26 mouse cellular contexts compared by ENCODE assay signal in genomic region chr14:20790996-20791395, GRCm38 (mm10). TPM values are rescaled to one million over a fixed set of nuclear protein-coding genes. Genes with fewer than 3 reads are reported as not detected.
DNase-seq lines count a peak whose midpoint lies in the region; ATAC-seq and TF ChIP-seq lines count a peak whose summit lies in the region.
"Had no signal": no experiment of that assay in that cellular context is flagged by ENCODE, and none has a peak within 500 bp of the region (broad histone marks: within the 10 kb centered on the region; RNA-seq: fewer than 3 reads in every experiment).

No protein-coding gene starts in this region.

- H3K79me2 ChIP-seq in myocyte (ENCODE audit: control insufficient read depth, insufficient read depth) = peaks cover 70% of the 10 kb centered on the region

- H3K4me3 ChIP-seq in embryonic facial prominence, embryonic 13.5 days = no peak overlapping the region
- no peak overlapping the region for H3K4me3 ChIP-seq in embryonic facial prominence, embryonic 10.5 days
- no peak overlapping the region for H3K4me3 ChIP-seq in hindbrain, postnatal 0 days (ENCODE audit: low read length)
- H3K4me3 ChIP-seq in hindbrain, embryonic 10.5 days = no peak overlapping the region
- H3K4me3 ChIP-seq in midbrain, embryonic 14.5 days (replicated peaks; ENCODE audit: low read depth, low read length) = no peak overlapping the region
- H3K4me3 ChIP-seq in midbrain, embryonic 11.5 days (ENCODE audit: low read depth, low read length) = no peak overlapping the region
- H3K4me3 ChIP-seq in myocyte = peak overlapping the region; percentile 41
- H3K4me3 ChIP-seq: embryonic facial prominence, embryonic 15.5 days; heart, adult 2 months; liver, embryonic 13.5 days; midbrain, embryonic 12.5 days had no signal

- no peaks in the 10 kb centered on the region for H3K9me3 ChIP-seq in embryonic facial prominence, embryonic 13.5 days
- H3K9me3 ChIP-seq in embryonic facial prominence, embryonic 10.5 days = no peaks in the 10 kb centered on the region
- no peaks in the 10 kb centered on the region for H3K9me3 ChIP-seq in hindbrain, postnatal 0 days (ENCODE audit: low read length)
- no peaks in the 10 kb centered on the region for H3K9me3 ChIP-seq in hindbrain, embryonic 10.5 days
- H3K9me3 ChIP-seq in midbrain, embryonic 14.5 days (ENCODE audit: control insufficient read depth, low read length) = no peaks in the 10 kb centered on the region
- no peaks in the 10 kb centered on the region for H3K9me3 ChIP-seq in midbrain, embryonic 11.5 days (ENCODE audit: control insufficient read depth, low read length)
- H3K9me3 ChIP-seq: embryonic facial prominence, embryonic 15.5 days; liver, embryonic 13.5 days; midbrain, embryonic 12.5 days had no signal

- 0 out of 2 replicates have a peak overlapping the region, but pooled peaks have one; percentile 36 for H3K9ac ChIP-seq in embryonic facial prominence, embryonic 13.5 days
- H3K9ac ChIP-seq in hindbrain, postnatal 0 days (replicated peaks; ENCODE audit: low read length) = no peak overlapping the region
- H3K9ac ChIP-seq in midbrain, embryonic 14.5 days (replicated peaks; ENCODE audit: low read length) = 0 out of 2 replicates have a peak overlapping the region, but pooled peaks have one; percentile 3
- no peak overlapping the region for H3K9ac ChIP-seq in midbrain, embryonic 11.5 days (ENCODE audit: low read length)
- H3K9ac ChIP-seq: embryonic facial prominence, embryonic 15.5 days; liver, embryonic 13.5 days had no signal

- DNase-seq in embryonic facial prominence, embryonic 10.5 days (ENCODE audit: low spot score) = no peak
- DNase-seq in hindbrain, postnatal 0 days (ENCODE audit: low spot score) = no peak
- no peak for DNase-seq in hindbrain, embryonic 10.5 days (ENCODE audit: low spot score)
- DNase-seq in midbrain, embryonic 14.5 days = no peak
- DNase-seq in midbrain, embryonic 11.5 days (ENCODE audit: low spot score, missing footprints) = no peak
- DNase-seq: adrenal gland, adult 8-10 months; cerebellum, adult 18-20 months; cerebellum, postnatal 14 days; embryo, embryonic 11 days; gastrocnemius, postnatal 14 days; heart, adult 2 months; heart, postnatal 4 days; kidney, adult 18-20 months; kidney, postnatal 10 days; liver, embryonic 13.5 days; lung, adult 2 months; lung, postnatal 14 days; thymus, adult 18-20 months; thymus, postnatal 36 days had no signal

- H3K36me3 ChIP-seq in embryonic facial prominence, embryonic 13.5 days = peaks cover 56% of the 10 kb centered on the region
- peaks cover 64% of the 10 kb centered on the region for H3K36me3 ChIP-seq in embryonic facial prominence, embryonic 10.5 days (replicated peaks)
- peaks cover 26% of the 10 kb centered on the region; the same call in 1 of the 2 replicates for H3K36me3 ChIP-seq in hindbrain, postnatal 0 days (ENCODE audit: insufficient read depth, low read length)
- H3K36me3 ChIP-seq in hindbrain, embryonic 10.5 days = peaks cover 65% of the 10 kb centered on the region
- H3K36me3 ChIP-seq in midbrain, embryonic 14.5 days (ENCODE audit: control insufficient read depth, insufficient read depth, low read length) = peaks cover 52% of the 10 kb centered on the region
- peaks cover 7% of the 10 kb centered on the region; the same call in 1 of the 2 replicates for H3K36me3 ChIP-seq in midbrain, embryonic 11.5 days (ENCODE audit: control insufficient read depth, insufficient read depth, low read length)
- H3K36me3 ChIP-seq in myocyte (ENCODE audit: control insufficient read depth, insufficient read depth) = peaks cover 25% of the 10 kb centered on the region

- H3ac ChIP-seq in myocyte (ENCODE audit: control insufficient read depth, insufficient read length) = no peak overlapping the region

- ATAC-seq in embryonic facial prominence, embryonic 13.5 days (ENCODE audit: insufficient number of reproducible peaks, insufficient read depth, low FRiP score, low TSS enrichment, low read depth) = no peak
- no peak for ATAC-seq in hindbrain, postnatal 0 days
- ATAC-seq in midbrain, embryonic 14.5 days (ENCODE audit: low FRiP score, low TSS enrichment) = no peak
- ATAC-seq in midbrain, embryonic 11.5 days (ENCODE audit: low FRiP score) = no peak
- ATAC-seq: activated CD4-positive, CD25-positive, alpha-beta regulatory T cell, adult 4 months; forebrain, embryonic 14.5 days; inflammation-experienced regulatory T-cells, adult 6 months had no signal

- TF ChIP-seq POLR2A in myocyte (IDR thresholded peaks at IDR 0.05; ENCODE audit: insufficient read length, low read depth) = no peak

- H3K4me2 ChIP-seq in embryonic facial prominence, embryonic 13.5 days = no peak overlapping the region
- 0 out of 2 replicates have a peak overlapping the region, but pooled peaks have one; percentile 70 for H3K4me2 ChIP-seq in hindbrain, postnatal 0 days (ENCODE audit: low read depth, low read length)
- no peak overlapping the region for H3K4me2 ChIP-seq in midbrain, embryonic 14.5 days (ENCODE audit: low read length)
- no peak overlapping the region for H3K4me2 ChIP-seq in midbrain, embryonic 11.5 days
- H3K4me2 ChIP-seq in myocyte (ENCODE audit: low read depth) = peak overlapping the region; percentile 85
- H3K4me2 ChIP-seq: embryonic facial prominence, embryonic 15.5 days; liver, embryonic 13.5 days; midbrain, embryonic 12.5 days had no signal

- WGBS in embryonic facial prominence, embryonic 13.5 days = 95% methylated on average over 6 of the region's 6 CpGs
- WGBS in embryonic facial prominence, embryonic 10.5 days = 97% methylated on average over 6 of the region's 6 CpGs
- WGBS in hindbrain, postnatal 0 days = 88% methylated on average over 6 of the region's 6 CpGs
- WGBS in hindbrain, embryonic 10.5 days = 94% methylated on average over 6 of the region's 6 CpGs
- 97% methylated on average over 6 of the region's 6 CpGs for WGBS in midbrain, embryonic 14.5 days
- 92% methylated on average over 6 of the region's 6 CpGs for WGBS in midbrain, embryonic 11.5 days

- no peaks in the 10 kb centered on the region for H3K27me3 ChIP-seq in embryonic facial prominence, embryonic 13.5 days
- no peaks in the 10 kb centered on the region for H3K27me3 ChIP-seq in embryonic facial prominence, embryonic 10.5 days (replicated peaks; ENCODE audit: low read depth, poor library complexity, severe bottlenecking)
- H3K27me3 ChIP-seq in hindbrain, postnatal 0 days (ENCODE audit: insufficient read depth, low read length) = no peaks in the 10 kb centered on the region
- H3K27me3 ChIP-seq in hindbrain, embryonic 10.5 days (ENCODE audit: insufficient read depth, poor library complexity, severe bottlenecking) = peaks cover 2% of the 10 kb centered on the region; the same call in 1 of the 2 replicates
- H3K27me3 ChIP-seq in midbrain, embryonic 14.5 days (ENCODE audit: control insufficient read depth, insufficient read depth, low read length) = no peaks in the 10 kb centered on the region
- no peaks in the 10 kb centered on the region for H3K27me3 ChIP-seq in midbrain, embryonic 11.5 days (ENCODE audit: control insufficient read depth, insufficient read depth, low read length)
- no peaks in the 10 kb centered on the region for H3K27me3 ChIP-seq in myocyte (ENCODE audit: control insufficient read depth, insufficient read depth, insufficient read length)
- H3K27me3 ChIP-seq: embryonic facial prominence, embryonic 15.5 days; liver, embryonic 13.5 days had no signal

- H3K27ac ChIP-seq in embryonic facial prominence, embryonic 13.5 days = no peak overlapping the region
- H3K27ac ChIP-seq in embryonic facial prominence, embryonic 10.5 days (replicated peaks) = no peak overlapping the region
- no peak overlapping the region for H3K27ac ChIP-seq in hindbrain, postnatal 0 days
- H3K27ac ChIP-seq in hindbrain, embryonic 10.5 days = no peak overlapping the region; the same call in 1 of the 2 replicates
- no peak overlapping the region for H3K27ac ChIP-seq in midbrain, embryonic 14.5 days (replicated peaks; ENCODE audit: low read depth, low read length)
- no peak overlapping the region for H3K27ac ChIP-seq in midbrain, embryonic 11.5 days (ENCODE audit: low read depth, low read length)
- H3K27ac ChIP-seq: embryonic facial prominence, embryonic 15.5 days; heart, adult 2 months; liver, embryonic 13.5 days; midbrain, embryonic 12.5 days had no signal

- peaks cover 52% of the 10 kb centered on the region for H3K4me1 ChIP-seq in embryonic facial prominence, embryonic 13.5 days
- H3K4me1 ChIP-seq in embryonic facial prominence, embryonic 10.5 days = peaks cover 64% of the 10 kb centered on the region
- H3K4me1 ChIP-seq in hindbrain, postnatal 0 days (ENCODE audit: insufficient read depth, low read length) = peaks cover 14% of the 10 kb centered on the region
- peaks cover 73% of the 10 kb centered on the region for H3K4me1 ChIP-seq in hindbrain, embryonic 10.5 days (replicated peaks)
- peaks cover 23% of the 10 kb centered on the region for H3K4me1 ChIP-seq in midbrain, embryonic 14.5 days (ENCODE audit: control insufficient read depth, insufficient read depth, low read length)
- peaks cover 12% of the 10 kb centered on the region for H3K4me1 ChIP-seq in midbrain, embryonic 11.5 days (ENCODE audit: control insufficient read depth, insufficient read depth, low read length)

- no peak for TF ChIP-seq CTCF in hindbrain, postnatal 0 days (IDR thresholded peaks at IDR 0.05; ENCODE audit: low read depth)

RNA-seq across cellular contexts. Expression of gene Camk2g, which starts 2.9 kb away (rescaled TPM):
- polyA plus RNA-seq in embryonic facial prominence, embryonic 13.5 days (2015; fragmentation: Nextera tagmentation; extraction: Ambion mirVana) = 62.6 and 75.3 TPM in 2 replicates
- polyA plus RNA-seq in embryonic facial prominence, embryonic 10.5 days (2016; fragmentation: Nextera tagmentation; extraction: Ambion mirVana) = 43.9 and 50.6 TPM in 2 replicates
- 204 and 248 TPM in 2 replicates for total RNA-seq in hindbrain, postnatal 0 days (2014; rRNA removed)
- polyA plus RNA-seq in hindbrain, postnatal 0 days (2015; fragmentation: Nextera tagmentation; extraction: Ambion mirVana) = 291 and 299 TPM in 2 replicates
- 38.2 and 48.8 TPM in 2 replicates for polyA plus RNA-seq in hindbrain, embryonic 10.5 days (2016; fragmentation: Nextera tagmentation; extraction: Ambion mirVana)
- 122 and 129 TPM in 2 replicates for polyA plus RNA-seq in midbrain, embryonic 14.5 days (2014; fragmentation: Nextera tagmentation; extraction: Ambion mirVana)
- 35.9 and 39.5 TPM in 2 replicates for polyA plus RNA-seq in midbrain, embryonic 11.5 days (2014; fragmentation: Nextera tagmentation; extraction: Ambion mirVana)
- 57.2 TPM for polyA plus RNA-seq in myocyte (2012; fragmentation: generic; extraction: Trizol)

RNA-seq across cellular contexts. Expression of gene Plau, which starts 45.5 kb away (rescaled TPM):
- 2.3 and 2.4 TPM in 2 replicates for polyA plus RNA-seq in embryonic facial prominence, embryonic 13.5 days (2015; fragmentation: Nextera tagmentation; extraction: Ambion mirVana)
- polyA plus RNA-seq in embryonic facial prominence, embryonic 10.5 days (2016; fragmentation: Nextera tagmentation; extraction: Ambion mirVana) = 0.67 and 1.0 TPM in 2 replicates
- 1.2 and 1.4 TPM in 2 replicates for total RNA-seq in hindbrain, postnatal 0 days (2014; rRNA removed)
- 0.26 and 0.39 TPM in 2 replicates for polyA plus RNA-seq in hindbrain, postnatal 0 days (2015; fragmentation: Nextera tagmentation; extraction: Ambion mirVana)
- 0.47 and 0.52 TPM in 2 replicates for polyA plus RNA-seq in hindbrain, embryonic 10.5 days (2016; fragmentation: Nextera tagmentation; extraction: Ambion mirVana)
- polyA plus RNA-seq in midbrain, embryonic 14.5 days (2014; fragmentation: Nextera tagmentation; extraction: Ambion mirVana) = 0.15 and 0.62 TPM in 2 replicates
- 0.22 and 0.40 TPM in 2 replicates for polyA plus RNA-seq in midbrain, embryonic 11.5 days (2014; fragmentation: Nextera tagmentation; extraction: Ambion mirVana)
- polyA plus RNA-seq in myocyte (2012; fragmentation: generic; extraction: Trizol) = 40.1 TPM
- polyA plus RNA-seq: activated CD4-positive, CD25-positive, alpha-beta regulatory T cell, adult 4 months had no signal

RNA-seq across cellular contexts. Expression of gene Ndst2, which starts 56.6 kb away (rescaled TPM):
- 27.5 and 28.5 TPM in 2 replicates for polyA plus RNA-seq in embryonic facial prominence, embryonic 13.5 days (2015; fragmentation: Nextera tagmentation; extraction: Ambion mirVana)
- polyA plus RNA-seq in embryonic facial prominence, embryonic 10.5 days (2016; fragmentation: Nextera tagmentation; extraction: Ambion mirVana) = 24.4 and 25.6 TPM in 2 replicates
- total RNA-seq in hindbrain, postnatal 0 days (2014; rRNA removed) = 19.8 and 23.2 TPM in 2 replicates
- 12.4 and 16.7 TPM in 2 replicates for polyA plus RNA-seq in hindbrain, postnatal 0 days (2015; fragmentation: Nextera tagmentation; extraction: Ambion mirVana)
- polyA plus RNA-seq in hindbrain, embryonic 10.5 days (2016; fragmentation: Nextera tagmentation; extraction: Ambion mirVana) = 23.3 and 28.3 TPM in 2 replicates
- polyA plus RNA-seq in midbrain, embryonic 14.5 days (2014; fragmentation: Nextera tagmentation; extraction: Ambion mirVana) = 14.5 and 20.5 TPM in 2 replicates
- 22.0 and 23.0 TPM in 2 replicates for polyA plus RNA-seq in midbrain, embryonic 11.5 days (2014; fragmentation: Nextera tagmentation; extraction: Ambion mirVana)
- polyA plus RNA-seq in myocyte (2012; fragmentation: generic; extraction: Trizol) = 11.9 TPM

Comparison
In these comparisons a context has a peak if more than half of its experiments do, and no peak if none do; other contexts are left out.
1. H3K9ac ChIP-seq: peak in embryonic facial prominence, embryonic 13.5 days (single experiment) and midbrain, embryonic 14.5 days (single experiment); none in hindbrain, postnatal 0 days (single experiment) and midbrain, embryonic 11.5 days (single experiment).
2. H3K4me2 ChIP-seq: peak in hindbrain, postnatal 0 days (single experiment) and myocyte (single experiment); none in embryonic facial prominence, embryonic 13.5 days (single experiment), midbrain, embryonic 14.5 days (single experiment) and midbrain, embryonic 11.5 days (single experiment).
3. RNA of gene Plau, which starts 45.5 kb away (polyA plus RNA-seq): 40.1 TPM in myocyte (single experiment); 2.3 to 2.4 TPM in embryonic facial prominence, embryonic 13.5 days, 0.67 to 1.0 TPM in embryonic facial prominence, embryonic 10.5 days, 0.15 to 0.62 TPM in midbrain, embryonic 14.5 days, 0.47 to 0.52 TPM in hindbrain, embryonic 10.5 days, 0.22 to 0.40 TPM in midbrain, embryonic 11.5 days and 0.26 to 0.39 TPM in hindbrain, postnatal 0 days; every median in the first group is over 10 times any median in the second.